Mouse (Mus musculus) mammary gland, adult 2 months (tissue): Measurements from ENCODE around the gene A830005F24Rik. TPM values are rescaled to one million over a fixed set of nuclear protein-coding genes. Genes with fewer than 3 reads are reported as not detected.

ENCODE experiments used
- polyA plus RNA-seq: library from polyadenylated mRNA; depleted of rRNA; stranded (reverse); fragments of >200 nt; gene quantifications from 2 replicates; pipeline ENCODE4 v1.2.3, GENCODE M21; 2012; ENCODE audit warnings: low replicate concordance; rRNA removed

A830005F24Rik gene
- polyA plus RNA-seq: 0.16 TPM in 1 of 2 replicates, not detected in the other

GRCm38 (mm10) chr13:48513003-48513929 lies at the start of gene A830005F24Rik, which contains the start of gene Zfp169:
A830005F24Rik (plus strand) TSS chr13:48513570.
Zfp169 (minus strand) TSS chr13:48513451.

Other genes with a start within 250 kb of the A830005F24Rik start
- gene Zfp169, start 119 bp upstream of the A830005F24Rik start, polyA plus RNA-seq: 8.0 and 12.2 TPM in 2 replicates
- 2.4 TPM in 2 replicates for gene Ptpdc1, start 112.1 kb downstream of the A830005F24Rik start, polyA plus RNA-seq
- gene Barx1, start 149.4 kb downstream of the A830005F24Rik start, polyA plus RNA-seq: not detected in 2 replicates